In the genomic region with DNA sequence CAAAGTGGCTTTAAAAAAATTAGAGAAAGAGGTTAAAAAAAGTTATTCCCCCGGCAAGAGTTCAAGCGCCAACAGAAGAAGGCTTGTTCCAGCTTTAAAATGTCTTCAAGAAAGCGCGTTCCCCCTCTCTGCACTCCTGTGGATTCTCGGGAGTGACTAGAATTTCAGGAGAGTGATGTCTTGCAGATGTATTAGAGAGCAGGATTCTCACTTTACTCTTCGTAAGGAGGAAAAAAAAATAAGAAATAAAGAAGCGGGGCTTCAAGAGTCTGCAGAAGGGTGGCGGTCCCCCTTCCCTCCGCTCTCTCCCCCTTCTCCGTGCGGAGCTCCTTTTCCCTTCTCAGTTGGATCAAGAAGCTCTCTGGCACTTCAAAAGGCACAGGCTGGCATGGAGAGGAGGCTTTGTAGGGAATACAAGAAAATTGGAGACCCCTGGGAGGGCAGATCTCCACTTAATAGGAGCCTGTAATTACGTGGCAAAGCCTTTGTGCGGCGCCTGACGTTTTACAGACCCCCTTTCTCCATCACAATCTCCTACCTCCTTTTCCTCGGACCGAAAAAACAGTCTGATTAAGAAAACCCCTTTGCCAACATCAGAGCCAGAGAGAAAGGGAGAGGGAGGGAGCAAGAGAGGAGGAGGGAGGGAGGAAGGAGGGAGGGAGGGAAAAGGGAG, we compare ENCODE assay signal across 8 mouse cellular contexts. TPM values are rescaled to one million over a fixed set of nuclear protein-coding genes. Genes with fewer than 3 reads are reported as not detected.
DNase-seq lines count a peak whose midpoint lies in the region; ATAC-seq lines count a peak whose summit lies in the region.

Gene Prrx1, minus strand, starts transcription at position 610 of the 673 bp plus-strand sequence.

- H3K36me3 ChIP-seq in lung, embryonic 16.5 days (ENCODE audit: control insufficient read depth, insufficient read depth, low read length): no peaks in the 10 kb centered on the region
- peaks cover 8% of the 10 kb centered on the region; the same call in 1 of the 2 replicates for H3K36me3 ChIP-seq in embryonic facial prominence, embryonic 13.5 days
- H3K36me3 ChIP-seq in heart, embryonic 12.5 days: no peaks in the 10 kb centered on the region
- no peaks in the 10 kb centered on the region; the same call in 1 of the 2 replicates for H3K36me3 ChIP-seq in limb, embryonic 11.5 days (ENCODE audit: control insufficient read depth, insufficient read depth, low read length)
- H3K36me3 ChIP-seq in neural tube, embryonic 15.5 days: no peaks in the 10 kb centered on the region

- peak within 1 kb of the TSS; percentile 88 for H3K4me2 ChIP-seq in lung, embryonic 16.5 days (ENCODE audit: low read depth, low read length)
- H3K4me2 ChIP-seq in embryonic facial prominence, embryonic 13.5 days: peak within 1 kb of the TSS; percentile 82
- peak within 1 kb of the TSS; percentile 90 for H3K4me2 ChIP-seq in heart, embryonic 12.5 days
- peak within 1 kb of the TSS; percentile 80 for H3K4me2 ChIP-seq in limb, embryonic 11.5 days (ENCODE audit: low read depth, severe bottlenecking)
- peak within 1 kb of the TSS; percentile 59 for H3K4me2 ChIP-seq in neural tube, embryonic 15.5 days

- WGBS in lung, embryonic 16.5 days: under 1% methylated on average over 17 of the region's 17 CpGs
- under 1% methylated on average over 17 of the region's 17 CpGs for WGBS in embryonic facial prominence, embryonic 13.5 days
- WGBS in heart, embryonic 12.5 days: under 1% methylated on average over 17 of the region's 17 CpGs
- WGBS in limb, embryonic 11.5 days: 0% methylated on average over 17 of the region's 17 CpGs
- WGBS in neural tube, embryonic 15.5 days: under 1% methylated on average over 17 of the region's 17 CpGs

- no peaks in the 10 kb centered on the region for H3K9me3 ChIP-seq in lung, embryonic 16.5 days (ENCODE audit: control insufficient read depth, low read length)
- H3K9me3 ChIP-seq in embryonic facial prominence, embryonic 13.5 days: no peaks in the 10 kb centered on the region
- H3K9me3 ChIP-seq in heart, embryonic 12.5 days (replicated peaks): no peaks in the 10 kb centered on the region
- no peaks in the 10 kb centered on the region for H3K9me3 ChIP-seq in limb, embryonic 11.5 days (ENCODE audit: control insufficient read depth, low read length)
- no peaks in the 10 kb centered on the region for H3K9me3 ChIP-seq in neural tube, embryonic 15.5 days (replicated peaks)

- peak within 1 kb of the TSS; percentile 71 for H3K9ac ChIP-seq in lung, embryonic 16.5 days (ENCODE audit: low read length)
- peak within 1 kb of the TSS; percentile 100 for H3K9ac ChIP-seq in embryonic facial prominence, embryonic 13.5 days
- peak within 1 kb of the TSS; percentile 63 for H3K9ac ChIP-seq in heart, embryonic 12.5 days
- H3K9ac ChIP-seq in limb, embryonic 11.5 days (ENCODE audit: low read length): peak within 1 kb of the TSS; percentile 100
- H3K9ac ChIP-seq in neural tube, embryonic 15.5 days (replicated peaks): peak within 1 kb of the TSS; percentile 30

- ATAC-seq in lung, embryonic 16.5 days (ENCODE audit: low read depth): peak; percentile 30; the same call in 1 of the 2 replicates
- ATAC-seq in embryonic facial prominence, embryonic 13.5 days (ENCODE audit: insufficient number of reproducible peaks, insufficient read depth, low FRiP score, low TSS enrichment, low read depth): peak; percentile 54
- no peak for ATAC-seq in heart, embryonic 12.5 days (ENCODE audit: insufficient number of reproducible peaks, low FRiP score)
- peak; percentile 28 for ATAC-seq in limb, embryonic 11.5 days (ENCODE audit: insufficient number of reproducible peaks, low FRiP score, low TSS enrichment, low read depth)
- peak; percentile 25; the same call in 1 of the 2 replicates for ATAC-seq in neural tube, embryonic 15.5 days (ENCODE audit: low FRiP score)

- H3K27me3 ChIP-seq in lung, embryonic 16.5 days (ENCODE audit: control insufficient read depth, insufficient read depth, low read depth, low read length): peaks cover 49% of the 10 kb centered on the region
- peaks cover 5% of the 10 kb centered on the region; the same call in 1 of the 2 replicates for H3K27me3 ChIP-seq in embryonic facial prominence, embryonic 13.5 days
- peaks cover 44% of the 10 kb centered on the region for H3K27me3 ChIP-seq in heart, embryonic 12.5 days (replicated peaks)
- H3K27me3 ChIP-seq in limb, embryonic 11.5 days (ENCODE audit: control insufficient read depth, insufficient read depth, low read length): no peaks in the 10 kb centered on the region
- peaks cover 87% of the 10 kb centered on the region for H3K27me3 ChIP-seq in neural tube, embryonic 15.5 days (replicated peaks)

- no peak for DNase-seq in lung, postnatal 14 days
- peak; percentile 84 for DNase-seq in limb, embryonic 11.5 days (ENCODE audit: low spot score)
- DNase-seq in left cerebral cortex, adult 18-20 months (ENCODE audit: low spot score in 2 of 2): no peak
- DNase-seq in layer of hippocampus, adult 9-10 months (ENCODE audit: low spot score): no peak

- H3K4me3 ChIP-seq in lung, embryonic 16.5 days (ENCODE audit: low read length): peak within 1 kb of the TSS; percentile 63
- H3K4me3 ChIP-seq in embryonic facial prominence, embryonic 13.5 days: peak within 1 kb of the TSS; percentile 92
- H3K4me3 ChIP-seq in heart, embryonic 12.5 days: peak within 1 kb of the TSS; percentile 62
- H3K4me3 ChIP-seq in limb, embryonic 11.5 days (ENCODE audit: low read depth, low read length): peak within 1 kb of the TSS; percentile 99
- peak within 1 kb of the TSS; percentile 42 for H3K4me3 ChIP-seq in neural tube, embryonic 15.5 days (replicated peaks)

- peak within 1 kb of the TSS; percentile 49; the same call in 1 of the 2 replicates for H3K27ac ChIP-seq in lung, embryonic 16.5 days (ENCODE audit: low read length)
- H3K27ac ChIP-seq in embryonic facial prominence, embryonic 13.5 days: peak within 1 kb of the TSS; percentile 100
- peak within 1 kb of the TSS; percentile 65 for H3K27ac ChIP-seq in heart, embryonic 12.5 days (ENCODE audit: poor library complexity, severe bottlenecking)
- H3K27ac ChIP-seq in limb, embryonic 11.5 days (replicated peaks; ENCODE audit: low read depth, low read length): peak within 1 kb of the TSS; percentile 100
- peak within 1 kb of the TSS; percentile 45; the same call in 1 of the 2 replicates for H3K27ac ChIP-seq in neural tube, embryonic 15.5 days (replicated peaks)

- no peaks in the 10 kb centered on the region; the same call in 1 of the 2 replicates for H3K4me1 ChIP-seq in lung, embryonic 16.5 days (replicated peaks; ENCODE audit: control insufficient read depth, insufficient read depth, low read length)
- peaks cover 32% of the 10 kb centered on the region for H3K4me1 ChIP-seq in embryonic facial prominence, embryonic 13.5 days
- H3K4me1 ChIP-seq in heart, embryonic 12.5 days (replicated peaks): peaks cover 9% of the 10 kb centered on the region; the same call in 1 of the 2 replicates
- peaks cover 7% of the 10 kb centered on the region; the same call in 1 of the 2 replicates for H3K4me1 ChIP-seq in limb, embryonic 11.5 days (ENCODE audit: control insufficient read depth, insufficient read depth, low read length)
- H3K4me1 ChIP-seq in neural tube, embryonic 15.5 days: peaks cover 46% of the 10 kb centered on the region

RNA-seq across cellular contexts. Expression of gene Prrx1, which starts in this region (rescaled TPM):
- polyA plus RNA-seq in lung, embryonic 16.5 days (2015; fragmentation: Nextera tagmentation; extraction: Ambion mirVana): 10.0 and 10.9 TPM in 2 replicates
- 171 and 190 TPM in 2 replicates for polyA plus RNA-seq in embryonic facial prominence, embryonic 13.5 days (2015; fragmentation: Nextera tagmentation; extraction: Ambion mirVana)
- 7.5 and 9.4 TPM in 2 replicates for polyA plus RNA-seq in heart, embryonic 12.5 days (2016; fragmentation: Nextera tagmentation; extraction: Ambion mirVana)
- polyA plus RNA-seq in limb, embryonic 11.5 days (2014; fragmentation: Nextera tagmentation; extraction: Ambion mirVana): 193 and 199 TPM in 2 replicates
- polyA plus RNA-seq in neural tube, embryonic 15.5 days (2015; fragmentation: Nextera tagmentation; extraction: Ambion mirVana): 4.8 and 6.2 TPM in 2 replicates
- total RNA-seq in left cerebral cortex, adult 18-20 months (2021): 1 to 10 TPM; 5.9 to 6.1 TPM

Comparison
In these comparisons a context has a peak if more than half of its experiments do, and no peak if none do; other contexts are left out.
1. RNA of gene Prrx1 (polyA plus RNA-seq): 193 to 199 TPM in limb, embryonic 11.5 days and 171 to 190 TPM in embryonic facial prominence, embryonic 13.5 days; 10.0 to 10.9 TPM in lung, embryonic 16.5 days, 7.5 to 9.4 TPM in heart, embryonic 12.5 days and 4.8 to 6.2 TPM in neural tube, embryonic 15.5 days; every median in the first group is over 10 times any median in the second.
2. H3K27ac ChIP-seq: peak in every context shown above with its lines; median percentile 100 in embryonic facial prominence, embryonic 13.5 days; 100 in limb, embryonic 11.5 days; 65 in heart, embryonic 12.5 days; 49 in lung, embryonic 16.5 days; 45 in neural tube, embryonic 15.5 days.
3. H3K4me3 ChIP-seq: peak in every context shown above with its lines; median percentile 99 in limb, embryonic 11.5 days; 92 in embryonic facial prominence, embryonic 13.5 days; 63 in lung, embryonic 16.5 days; 62 in heart, embryonic 12.5 days; 42 in neural tube, embryonic 15.5 days.
4. H3K9ac ChIP-seq: peak in every context shown above with its lines; median percentile 100 in embryonic facial prominence, embryonic 13.5 days; 100 in limb, embryonic 11.5 days; 71 in lung, embryonic 16.5 days; 63 in heart, embryonic 12.5 days; 30 in neural tube, embryonic 15.5 days.
5. Peak in every context shown above with its lines, with median percentiles within 50 percentile points of each other: H3K4me2 ChIP-seq.